Mouse (Mus musculus): ENCODE data around the gene Ckap4.
A peak's percentile ranks its signal among the peaks of the same experiment; 100 is the strongest.
"Not testable (repeated sequence)": the region's sequence is repeated elsewhere in the genome, so short reads cannot be mapped to it uniquely, and the experiment has no call there.

Gene Ckap4

DNA sequence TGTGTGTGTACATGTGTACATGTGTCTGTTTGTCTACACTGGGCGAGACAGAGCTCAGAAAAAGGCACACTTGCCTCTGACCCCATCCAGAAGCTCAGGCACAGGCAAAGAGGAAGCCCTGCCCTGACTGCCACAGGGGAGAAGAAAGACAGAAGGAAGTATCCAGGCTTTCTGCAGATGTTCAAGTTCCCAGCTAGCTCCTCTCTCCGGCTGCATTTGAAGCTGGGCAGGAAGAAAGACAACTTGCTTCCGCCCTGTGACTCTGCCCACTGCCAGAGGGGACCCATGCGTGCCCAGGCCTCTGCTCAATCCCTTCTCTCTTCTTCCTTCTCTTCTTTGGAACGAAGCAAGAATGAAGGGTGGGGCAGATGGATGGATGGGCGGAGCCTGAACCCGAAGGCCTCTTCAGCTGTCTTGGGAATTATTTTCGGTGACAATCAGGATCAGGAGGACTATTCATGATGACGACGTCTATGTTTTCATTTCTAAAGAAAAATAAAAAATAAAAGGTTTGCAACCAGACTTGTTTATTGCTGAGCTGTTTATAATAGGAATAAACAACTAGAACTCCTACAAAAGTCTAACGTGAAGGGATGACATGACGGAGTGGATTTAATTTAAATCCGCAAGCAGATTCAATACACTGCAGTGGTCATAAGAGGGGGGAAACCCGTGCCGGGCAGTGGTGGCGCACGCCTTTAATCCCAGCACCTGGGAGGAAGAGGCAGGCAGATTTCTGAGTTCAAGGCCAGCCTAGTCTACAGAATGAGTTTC, 15.5 kb upstream of the Ckap4 start:
- no peak for DNase-seq (ENCODE audit: low read depth)

GRCm38 (mm10) chr10:84544841-84545610, 11.2 kb upstream of the Ckap4 start:
- no peak for DNase-seq (ENCODE audit: low read depth)

DNA sequence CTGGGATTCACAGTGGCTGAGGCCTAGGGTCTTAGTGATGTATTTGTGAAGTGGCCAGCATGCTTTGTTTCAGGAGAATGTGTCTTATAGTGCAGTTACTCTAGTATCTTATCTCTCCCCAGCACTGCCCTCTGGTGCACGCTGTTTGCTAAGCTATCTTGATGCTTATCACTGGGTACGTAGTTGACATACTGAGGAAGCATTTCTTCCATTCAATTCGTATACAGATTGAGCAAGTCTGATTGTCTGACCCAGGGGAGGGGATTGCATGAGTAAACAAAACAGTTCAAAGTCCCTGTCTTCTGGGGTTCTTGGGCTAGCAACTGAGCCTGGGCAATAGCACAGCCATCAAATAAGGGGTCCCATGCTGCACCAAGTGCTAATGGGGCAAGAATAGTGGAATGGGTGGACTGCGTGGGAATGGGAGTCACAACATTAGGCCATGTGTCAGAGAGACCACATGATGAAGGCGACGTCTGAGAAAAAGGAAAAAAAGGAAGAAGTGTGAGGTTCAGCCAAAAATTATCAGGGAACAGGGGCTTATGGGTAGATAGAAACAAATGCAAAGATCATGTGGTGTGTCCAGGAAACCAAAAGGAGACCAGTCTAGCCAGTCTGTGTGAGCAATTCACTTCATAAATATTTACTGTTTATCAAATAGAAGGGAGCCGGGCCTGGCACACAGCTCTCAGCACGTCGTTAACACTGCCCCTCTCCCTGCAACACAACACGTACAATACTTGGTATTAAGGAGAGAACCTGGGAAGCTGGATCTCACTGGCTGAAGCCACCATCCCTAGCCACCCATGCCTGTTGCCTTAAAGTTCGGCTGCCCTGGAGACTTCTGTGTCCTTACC, 9.2 kb upstream of the Ckap4 start:
- no peak for DNase-seq (ENCODE audit: low read depth)

GRCm38 (mm10) chr10:84539651-84540050, 5.8 kb upstream of the Ckap4 start:
- no peak for DNase-seq (ENCODE audit: low read depth)

DNA sequence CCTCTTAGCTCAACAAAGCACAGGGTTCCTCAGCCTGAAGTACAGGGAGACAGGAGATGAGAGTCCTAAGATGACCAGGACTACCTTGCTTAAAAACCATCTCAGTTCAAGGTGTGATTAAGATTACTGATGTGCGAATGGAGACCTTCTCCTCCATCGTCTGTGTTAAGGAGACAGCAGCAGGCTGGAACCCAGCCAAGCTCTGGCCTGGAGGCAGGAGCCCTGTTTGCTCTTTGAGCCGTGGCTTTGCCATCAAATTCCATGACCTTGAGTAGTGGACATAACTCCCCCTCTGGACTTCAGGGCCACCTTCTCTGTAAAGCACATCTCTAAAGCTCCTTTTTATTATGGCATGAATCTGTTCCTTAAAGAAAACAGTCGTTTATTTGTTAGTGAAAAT, 2.0 kb upstream of the Ckap4 start:
- no peak for DNase-seq (ENCODE audit: low read depth)

GRCm38 (mm10) chr10:84535458-84535857, 1.6 kb upstream of the Ckap4 start:
- no peak for DNase-seq (ENCODE audit: low read depth)

DNA sequence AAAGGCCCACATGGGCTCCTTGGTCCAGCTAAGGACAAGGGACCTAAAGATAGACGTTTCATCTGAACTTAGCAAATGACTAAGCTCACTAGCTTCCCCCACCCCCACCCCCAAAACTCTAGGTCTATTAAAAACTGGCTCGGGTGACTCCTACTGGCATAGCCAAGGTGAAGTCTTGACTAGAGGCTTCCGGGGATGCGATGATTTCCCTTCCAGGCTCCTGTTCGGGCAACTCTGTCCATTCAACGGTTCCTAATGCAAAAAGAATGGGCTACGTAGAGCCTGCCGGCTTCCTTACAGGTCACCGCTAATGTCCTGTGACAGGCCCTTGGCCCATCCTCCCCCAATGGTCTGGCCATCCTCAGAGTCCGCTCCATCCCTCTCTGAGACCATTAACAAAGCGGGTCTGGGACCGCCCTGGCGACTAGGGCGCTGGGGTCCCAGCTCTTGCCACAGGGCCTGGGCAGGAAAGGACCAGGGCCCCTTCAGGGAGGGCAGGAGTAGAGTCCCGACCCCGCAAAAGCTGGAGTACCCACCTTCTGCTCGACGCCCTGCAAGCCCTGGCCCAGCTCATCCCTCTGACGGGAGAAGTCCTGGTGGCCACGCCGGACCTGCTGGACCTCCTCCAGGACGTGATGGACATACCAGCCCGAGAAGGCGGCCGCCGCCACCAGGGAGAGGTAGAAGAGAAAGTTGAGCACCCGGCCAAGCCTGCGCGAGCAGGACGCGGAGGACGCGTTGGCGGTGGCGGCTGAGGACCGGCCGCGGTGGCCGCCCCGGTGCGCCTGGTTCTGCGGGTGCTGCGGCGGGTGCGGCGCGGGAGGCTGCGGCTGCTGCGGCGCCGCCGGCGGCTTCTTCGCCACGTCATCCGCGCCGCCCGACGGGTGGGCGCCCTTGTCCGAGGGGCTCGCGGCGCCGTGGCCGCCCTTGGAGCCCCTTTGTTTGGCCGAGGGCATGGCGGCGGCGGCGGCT, 665 bp downstream of the Ckap4 start:
- DNase-seq (ENCODE audit: low read depth), result no peak

DNA sequence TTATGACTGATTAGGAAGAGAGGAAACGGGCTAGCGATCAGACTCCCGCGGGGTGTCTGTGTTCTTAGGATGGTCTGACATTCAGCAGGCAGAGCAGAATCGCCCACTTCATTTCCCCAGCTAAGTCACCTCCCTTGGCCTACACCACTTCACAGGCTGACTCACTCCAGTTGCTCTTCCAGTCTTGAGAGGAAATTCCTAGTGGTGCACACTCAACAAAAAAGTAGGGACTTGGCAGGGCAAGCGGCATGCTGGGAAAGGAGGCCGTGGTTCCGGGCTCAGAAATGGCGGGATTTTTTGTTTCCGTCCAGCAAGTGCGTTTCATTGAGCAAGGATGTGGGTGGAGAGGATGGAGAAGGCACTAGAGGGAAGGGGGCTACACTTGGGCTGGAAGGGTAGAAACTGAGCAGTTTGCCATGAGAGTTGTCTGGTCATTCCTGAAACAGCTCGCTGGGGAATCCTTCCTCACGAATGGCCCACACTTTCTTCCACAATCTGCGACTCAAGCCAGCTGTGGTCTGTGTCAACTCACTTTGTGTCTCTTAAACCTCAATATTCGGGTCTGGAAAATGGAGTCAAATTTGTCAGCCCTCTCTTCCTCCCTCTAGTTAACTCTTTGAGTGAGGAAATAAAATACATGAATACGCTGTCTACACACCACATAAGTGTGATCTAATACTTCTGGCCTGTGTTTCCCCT, 1.5 kb downstream of the Ckap4 start:
- no peak for DNase-seq (ENCODE audit: low read depth)

GRCm38 (mm10) chr10:84531576-84531975, 2.3 kb downstream of the Ckap4 start:
- DNase-seq (ENCODE audit: low read depth), result no peak

DNA sequence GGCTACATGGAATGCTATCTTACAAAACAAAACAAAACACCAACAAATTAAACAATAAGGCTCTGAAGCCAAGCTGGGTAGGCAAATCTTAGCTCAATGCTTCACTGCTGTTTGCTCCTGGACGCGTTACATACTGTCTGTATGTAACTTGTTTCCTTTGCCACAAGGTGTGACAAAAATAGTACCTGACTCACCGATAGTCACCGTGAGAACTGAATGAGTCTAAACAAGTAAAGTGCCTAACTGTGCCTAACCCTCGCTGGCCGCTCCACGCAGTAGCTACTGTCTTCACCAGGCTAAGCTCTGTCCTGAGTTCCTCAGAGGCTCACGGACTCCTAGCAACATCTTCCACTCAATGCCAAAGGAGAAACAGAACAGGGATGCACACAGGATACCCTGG, 3.5 kb downstream of the Ckap4 start:
- no peak for DNase-seq (ENCODE audit: low read depth)

GRCm38 (mm10) chr10:84527631-84528030, 6.2 kb downstream of the Ckap4 start:
- DNase-seq (ENCODE audit: low read depth), result no peak

- DNase-seq (ENCODE audit: low read depth), result no peak
Observed at GRCm38 (mm10) chr10:84527070-84527469, 6.8 kb downstream of the Ckap4 start.

GRCm38 (mm10) chr10:84526488-84526887, 7.4 kb downstream of the Ckap4 start:
- DNase-seq (ENCODE audit: low read depth), result no peak

GRCm38 (mm10) chr10:84523682-84524081, 10.2 kb downstream of the Ckap4 start:
- DNase-seq (ENCODE audit: low read depth), result no peak

GRCm38 (mm10) chr10:84516414-84516927, 17.4 kb downstream of the Ckap4 start:
- peak; percentile 50 for DNase-seq (ENCODE audit: low read depth)

- not testable (repeated sequence) for DNase-seq (ENCODE audit: low read depth)
Observed at GRCm38 (mm10) chr10:84515980-84516379, 17.9 kb downstream of the Ckap4 start.

DNA sequence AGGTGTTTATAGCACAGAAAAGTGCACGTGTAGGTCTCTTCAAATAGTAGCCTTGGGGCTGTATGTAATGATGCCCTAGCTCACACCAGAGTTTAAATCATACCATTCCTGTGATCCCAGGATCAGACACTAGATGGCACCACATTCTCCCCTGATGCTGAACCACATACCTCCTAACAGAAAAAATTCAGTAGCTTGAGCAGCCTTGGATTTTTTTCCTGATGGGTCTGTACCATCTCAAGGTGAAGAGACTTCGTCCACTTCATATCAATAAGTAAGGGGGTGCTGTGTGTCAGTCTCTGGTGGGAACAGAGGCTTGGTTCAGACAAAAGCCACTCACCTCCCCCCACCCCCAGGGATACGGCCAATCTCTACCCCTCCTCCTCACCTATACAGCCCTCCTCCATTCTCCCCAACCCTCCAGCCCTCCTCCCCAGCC, 18.3 kb downstream of the Ckap4 start:
- peak; percentile 80 for DNase-seq (ENCODE audit: low read depth)

DNA sequence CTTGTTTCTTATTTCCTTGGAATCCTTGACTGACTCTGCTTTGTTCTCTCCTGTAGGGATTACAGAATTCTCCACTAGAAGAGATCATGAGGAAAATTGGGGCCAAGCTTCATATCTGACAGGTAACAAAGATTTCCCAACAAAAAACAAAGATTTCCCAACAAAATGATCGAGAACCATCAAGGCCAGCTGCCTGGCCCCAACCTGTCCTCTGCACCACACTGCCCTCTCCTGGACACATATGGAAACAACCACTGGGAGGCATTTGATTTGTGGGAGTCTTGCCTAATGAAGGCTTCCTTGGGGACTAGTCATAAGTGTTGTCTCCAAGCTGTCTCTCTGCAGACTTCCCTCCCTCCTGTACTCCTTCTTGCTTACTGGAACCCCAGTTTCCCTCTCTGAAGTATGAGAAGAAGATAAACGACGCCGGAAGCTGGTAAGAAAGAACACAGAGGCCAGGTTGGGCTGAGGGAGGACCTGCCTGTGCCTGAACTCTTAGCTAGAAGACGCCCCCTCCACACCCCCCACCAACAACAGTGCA, 19.8 kb downstream of the Ckap4 start:
- peak; percentile 69 for DNase-seq (ENCODE audit: low read depth)

DNA sequence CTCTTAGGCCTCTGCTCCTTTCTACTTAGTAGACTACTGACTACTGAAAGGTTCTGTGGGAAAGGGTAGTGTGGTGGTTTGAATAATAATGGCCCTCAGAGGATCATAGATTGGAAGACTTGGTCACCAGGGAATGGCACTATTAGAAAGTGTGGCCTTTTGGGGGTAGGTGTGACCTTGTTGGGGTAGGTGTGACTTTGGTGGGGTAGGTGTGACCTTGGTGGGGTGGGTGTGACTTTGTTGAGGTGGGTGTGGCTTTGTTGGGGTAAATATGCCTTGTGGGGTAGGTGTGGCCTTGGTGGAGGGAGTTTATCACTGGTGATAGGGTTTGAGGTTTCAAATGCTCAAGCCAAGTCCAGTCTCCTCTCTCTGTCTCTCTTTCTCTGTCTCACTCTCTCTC, 21.1 kb downstream of the Ckap4 start:
- DNase-seq (ENCODE audit: low read depth), result no peak

DNA sequence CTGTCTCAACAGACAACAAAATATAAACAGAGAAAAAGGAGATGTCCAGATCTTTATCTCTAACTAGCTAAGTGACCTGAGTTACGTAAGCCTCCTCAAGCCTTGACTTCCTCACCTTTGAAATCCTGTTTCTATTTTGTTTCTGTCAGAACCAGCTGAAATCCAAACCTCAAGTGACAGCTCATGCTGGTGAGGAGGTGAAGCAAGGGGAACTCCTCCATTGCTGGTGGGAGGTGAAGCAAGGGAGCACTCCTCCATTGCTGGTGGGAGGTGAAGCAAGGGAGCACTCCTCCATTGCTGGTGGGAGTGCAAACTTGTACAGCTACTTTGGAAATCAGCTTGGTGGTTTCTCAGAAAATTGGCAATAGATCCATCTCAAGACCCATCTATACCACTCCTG, 25.3 kb downstream of the Ckap4 start:
- no peak for DNase-seq (ENCODE audit: low read depth)

All from c-Kit-positive CD71-negative TER-119-negative erythroid progenitor cells, embryonic 14.5 days (primary cell).